ENCODE assay signal across 26 mouse cellular contexts in genomic region chrX:110666853-110667504, GRCm38 (mm10).
DNase-seq lines count a peak whose midpoint lies in the region; ATAC-seq lines count a peak whose summit lies in the region.
"Had no signal": no experiment of that assay in that cellular context is flagged by ENCODE, and none has a peak within 500 bp of the region (broad histone marks: within the 10 kb centered on the region; RNA-seq: fewer than 3 reads in every experiment).

No protein-coding gene starts in this region.

- WGBS in forebrain, embryonic 14.5 days, result 66% methylated on average over 5 of the region's 5 CpGs
- 81% methylated on average over 5 of the region's 5 CpGs for WGBS in forebrain, embryonic 12.5 days
- WGBS in midbrain, embryonic 14.5 days, result 70% methylated on average over 5 of the region's 5 CpGs
- 86% methylated on average over 5 of the region's 5 CpGs for WGBS in midbrain, embryonic 10.5 days

- peak; percentile 1 for DNase-seq in cerebellum, adult 9-11 months
- DNase-seq in cerebellum, adult 8-10 months, result no peak
- DNase-seq in forebrain, embryonic 14.5 days (ENCODE audit: low spot score), result peak; percentile 12
- DNase-seq in midbrain, embryonic 14.5 days, result peak; percentile 16
- DNase-seq in midbrain, embryonic 10.5 days (ENCODE audit: low spot score), result no peak
- no peak for DNase-seq in kidney, adult 8-10 months
- DNase-seq in frontal cortex, postnatal 10 days (ENCODE audit: low spot score in 2 of 2), result no peak
- DNase-seq: adrenal gland, postnatal 10 days; embryo, embryonic 11 days; gastrocnemius, postnatal 10 days; heart, postnatal 10 days; kidney, adult 2 months; layer of hippocampus, adult 9-11 months; thymus, adult 2 months; thymus, postnatal 36 days had no signal

- H3K9me3 ChIP-seq in forebrain, embryonic 14.5 days (replicated peaks; ENCODE audit: control insufficient read depth, low read length), result no peaks in the 10 kb centered on the region
- no peaks in the 10 kb centered on the region for H3K9me3 ChIP-seq in forebrain, embryonic 12.5 days
- no peaks in the 10 kb centered on the region for H3K9me3 ChIP-seq in midbrain, embryonic 14.5 days (ENCODE audit: control insufficient read depth, low read length)
- H3K9me3 ChIP-seq in midbrain, embryonic 10.5 days (replicated peaks), result no peaks in the 10 kb centered on the region
- H3K9me3 ChIP-seq: embryonic facial prominence, embryonic 12.5 days; heart, embryonic 13.5 days; intestine, embryonic 15.5 days; limb, embryonic 13.5 days; lung, embryonic 15.5 days had no signal

- H3K4me3 ChIP-seq in forebrain, embryonic 14.5 days (ENCODE audit: low read depth, low read length), result no peak overlapping the region
- no peak overlapping the region for H3K4me3 ChIP-seq in forebrain, embryonic 12.5 days (replicated peaks)
- H3K4me3 ChIP-seq in midbrain, embryonic 14.5 days (replicated peaks; ENCODE audit: low read depth, low read length), result no peak overlapping the region
- H3K4me3 ChIP-seq in midbrain, embryonic 10.5 days, result no peak overlapping the region
- H3K4me3 ChIP-seq: embryonic facial prominence, embryonic 12.5 days; heart, embryonic 13.5 days; intestine, embryonic 15.5 days; limb, embryonic 13.5 days; lung, embryonic 15.5 days had no signal

- no peak overlapping the region for H3K4me2 ChIP-seq in forebrain, embryonic 14.5 days (ENCODE audit: low read length)
- no peak overlapping the region for H3K4me2 ChIP-seq in forebrain, embryonic 12.5 days
- no peak overlapping the region for H3K4me2 ChIP-seq in midbrain, embryonic 14.5 days (ENCODE audit: low read length)
- H3K4me2 ChIP-seq: embryonic facial prominence, embryonic 12.5 days; heart, embryonic 13.5 days; hindbrain, embryonic 14.5 days; intestine, embryonic 15.5 days; limb, embryonic 13.5 days; liver, embryonic 11.5 days; lung, embryonic 15.5 days; midbrain, embryonic 11.5 days had no signal

- H3K9ac ChIP-seq in forebrain, embryonic 14.5 days (ENCODE audit: low read length), result no peak overlapping the region
- no peak overlapping the region for H3K9ac ChIP-seq in forebrain, embryonic 12.5 days
- no peak overlapping the region for H3K9ac ChIP-seq in midbrain, embryonic 14.5 days (replicated peaks; ENCODE audit: low read length)
- H3K9ac ChIP-seq: embryonic facial prominence, embryonic 12.5 days; heart, embryonic 13.5 days; hindbrain, embryonic 14.5 days; intestine, embryonic 15.5 days; limb, embryonic 13.5 days; lung, embryonic 15.5 days had no signal

- H3K27me3 ChIP-seq in forebrain, embryonic 14.5 days (replicated peaks; ENCODE audit: control insufficient read depth, insufficient read depth, low read length), result no peaks in the 10 kb centered on the region
- H3K27me3 ChIP-seq in forebrain, embryonic 12.5 days, result no peaks in the 10 kb centered on the region
- no peaks in the 10 kb centered on the region for H3K27me3 ChIP-seq in midbrain, embryonic 14.5 days (ENCODE audit: control insufficient read depth, insufficient read depth, low read length)
- H3K27me3 ChIP-seq in midbrain, embryonic 10.5 days (ENCODE audit: low read depth, poor library complexity, severe bottlenecking), result no peaks in the 10 kb centered on the region
- H3K27me3 ChIP-seq: CH12.LX; embryonic facial prominence, embryonic 12.5 days; heart, embryonic 13.5 days; intestine, embryonic 15.5 days; limb, embryonic 13.5 days; lung, embryonic 15.5 days had no signal

- H3K36me3 ChIP-seq in forebrain, embryonic 14.5 days (ENCODE audit: control insufficient read depth, insufficient read depth, low read length), result no peaks in the 10 kb centered on the region
- H3K36me3 ChIP-seq in forebrain, embryonic 12.5 days (replicated peaks), result no peaks in the 10 kb centered on the region
- no peaks in the 10 kb centered on the region for H3K36me3 ChIP-seq in midbrain, embryonic 14.5 days (ENCODE audit: control insufficient read depth, insufficient read depth, low read length)
- no peaks in the 10 kb centered on the region for H3K36me3 ChIP-seq in midbrain, embryonic 10.5 days
- H3K36me3 ChIP-seq: embryonic facial prominence, embryonic 12.5 days; heart, embryonic 13.5 days; intestine, embryonic 15.5 days; limb, embryonic 13.5 days; lung, embryonic 15.5 days had no signal

- ATAC-seq in forebrain, embryonic 14.5 days, result no peak
- no peak for ATAC-seq in forebrain, embryonic 12.5 days (ENCODE audit: low FRiP score)
- ATAC-seq in midbrain, embryonic 14.5 days (ENCODE audit: low FRiP score, low TSS enrichment), result no peak
- ATAC-seq: intestine, embryonic 15.5 days had no signal

- H3K4me1 ChIP-seq in forebrain, embryonic 14.5 days (ENCODE audit: control insufficient read depth, insufficient read depth, low read length), result no peaks in the 10 kb centered on the region
- no peaks in the 10 kb centered on the region for H3K4me1 ChIP-seq in forebrain, embryonic 12.5 days
- H3K4me1 ChIP-seq in midbrain, embryonic 14.5 days (ENCODE audit: control insufficient read depth, insufficient read depth, low read length), result no peaks in the 10 kb centered on the region
- no peaks in the 10 kb centered on the region for H3K4me1 ChIP-seq in midbrain, embryonic 10.5 days
- H3K4me1 ChIP-seq: embryonic facial prominence, embryonic 12.5 days; heart, embryonic 13.5 days; intestine, embryonic 15.5 days; limb, embryonic 13.5 days; lung, embryonic 15.5 days had no signal

- no peak overlapping the region for H3K27ac ChIP-seq in forebrain, embryonic 14.5 days (ENCODE audit: low read depth, low read length)
- H3K27ac ChIP-seq in forebrain, embryonic 12.5 days, result no peak overlapping the region
- H3K27ac ChIP-seq in midbrain, embryonic 14.5 days (replicated peaks; ENCODE audit: low read depth, low read length), result no peak overlapping the region
- no peak overlapping the region for H3K27ac ChIP-seq in midbrain, embryonic 10.5 days (replicated peaks)
- H3K27ac ChIP-seq: embryonic facial prominence, embryonic 12.5 days; heart, embryonic 13.5 days; hindbrain, embryonic 14.5 days; intestine, embryonic 15.5 days; kidney, postnatal 0 days; limb, embryonic 13.5 days; lung, embryonic 15.5 days had no signal

Comparison
In these comparisons a context has a peak if more than half of its experiments do, and no peak if none do; other contexts are left out.
1. DNase-seq: peak in cerebellum, adult 9-11 months (single experiment), forebrain, embryonic 14.5 days (single experiment) and midbrain, embryonic 14.5 days (single experiment); none in cerebellum, adult 8-10 months (single experiment), midbrain, embryonic 10.5 days (single experiment), kidney, adult 8-10 months (0 of 2) and frontal cortex, postnatal 10 days (0 of 2).